Mouse (Mus musculus): ENCODE data around the gene Nt5c3. TPM values are rescaled to one million over a fixed set of nuclear protein-coding genes. Genes with fewer than 3 reads are reported as not detected.

Gene Nt5c3
- polyA plus RNA-seq, 1 experiment from 2014 or later: 186 TPM

DNA sequence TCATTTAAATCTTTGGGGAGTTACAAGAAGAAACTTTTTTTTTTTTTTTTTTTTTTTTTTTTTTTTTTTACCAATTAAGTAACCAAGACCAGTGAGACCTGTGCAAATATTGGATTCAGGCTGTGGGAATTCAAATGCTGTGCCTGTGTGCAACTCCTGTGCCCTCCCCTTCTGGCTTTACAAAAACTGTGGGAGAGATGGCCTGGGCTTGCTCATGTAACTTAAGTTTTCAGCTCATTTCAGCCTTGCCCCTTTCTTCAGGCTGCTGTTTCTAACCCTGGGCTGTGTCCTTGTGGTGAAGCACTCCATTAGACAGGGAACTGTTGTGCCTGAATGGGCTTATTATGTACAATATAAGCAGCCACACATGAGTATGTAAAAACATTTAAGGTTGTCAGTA lies 90.9 kb downstream of the Nt5c3 start:
- no peak for ATAC-seq
- H3K9ac ChIP-seq (ENCODE audit: low read depth, low read length): no peak overlapping the region
- no peak overlapping the region; the same call in 1 of the 2 replicates for H3K4me3 ChIP-seq (ENCODE audit: low read depth, low read length)
- H3K4me2 ChIP-seq (ENCODE audit: low read length): peak overlapping the region; percentile 96
- H3K36me3 ChIP-seq (ENCODE audit: control insufficient read depth, insufficient read depth, low read length): no peaks in the 10 kb centered on the region
- H3K4me1 ChIP-seq (ENCODE audit: control insufficient read depth, insufficient read depth, low read length): no peaks in the 10 kb centered on the region; the same call in 1 of the 2 replicates
- no peaks in the 10 kb centered on the region for H3K27me3 ChIP-seq (ENCODE audit: control insufficient read depth, insufficient read depth, low read depth, low read length)
- no peaks in the 10 kb centered on the region for H3K9me3 ChIP-seq (replicated peaks; ENCODE audit: control insufficient read depth, low read length, poor library complexity, severe bottlenecking)
- H3K27ac ChIP-seq (ENCODE audit: low read length): no peak overlapping the region

DNA sequence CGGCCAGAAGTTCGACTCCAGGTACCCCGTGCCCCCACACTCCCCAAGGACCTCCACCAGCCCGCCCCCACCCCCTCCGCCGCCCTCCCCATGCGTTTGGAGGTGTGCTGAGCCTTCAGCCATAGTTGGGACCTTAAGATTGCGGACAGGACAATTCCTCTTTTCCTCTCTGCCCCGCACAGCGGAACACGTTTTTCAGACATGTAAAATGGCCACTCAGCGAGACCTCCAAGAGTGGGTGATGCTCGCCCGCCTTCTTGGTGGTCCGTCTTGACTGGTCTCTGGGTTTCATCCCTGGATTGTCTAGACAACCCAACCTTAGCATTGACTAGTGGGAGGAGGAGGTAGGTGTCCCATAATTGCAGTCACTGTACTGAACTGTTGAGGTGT lies 91.3 kb downstream of the Nt5c3 start:
- no peak overlapping the region for H3K27ac ChIP-seq (ENCODE audit: low read length)
- no peaks in the 10 kb centered on the region; the same call in 1 of the 2 replicates for H3K4me1 ChIP-seq (ENCODE audit: control insufficient read depth, insufficient read depth, low read length)
- H3K4me2 ChIP-seq (ENCODE audit: low read length): peak overlapping the region; percentile 96
- H3K9me3 ChIP-seq (replicated peaks; ENCODE audit: control insufficient read depth, low read length, poor library complexity, severe bottlenecking): no peaks in the 10 kb centered on the region
- peak overlapping the region; percentile 63 for H3K4me3 ChIP-seq (ENCODE audit: low read depth, low read length)
- peak overlapping the region; percentile 69 for H3K9ac ChIP-seq (ENCODE audit: low read depth, low read length)
- peak; percentile 57; the same call in 1 of the 2 replicates for ATAC-seq
- 3% methylated on average over 15 of the region's 15 CpGs for WGBS
- H3K27me3 ChIP-seq (ENCODE audit: control insufficient read depth, insufficient read depth, low read depth, low read length): no peaks in the 10 kb centered on the region
- no peaks in the 10 kb centered on the region for H3K36me3 ChIP-seq (ENCODE audit: control insufficient read depth, insufficient read depth, low read length)

Other genes with a start within 250 kb of the Nt5c3 start
- gene Lsm5, start 219.2 kb downstream of the Nt5c3 start, polyA plus RNA-seq (2015; fragmentation: Nextera tagmentation; extraction: Ambion mirVana): 65.2 and 82.3 TPM in 2 replicates
- 25.9 and 31.6 TPM in 2 replicates for gene Avl9, start 209.0 kb downstream of the Nt5c3 start, polyA plus RNA-seq (2015; fragmentation: Nextera tagmentation; extraction: Ambion mirVana)
- 23.9 and 29.4 TPM in 2 replicates for gene Kbtbd2, start 126.1 kb downstream of the Nt5c3 start, polyA plus RNA-seq (2015; fragmentation: Nextera tagmentation; extraction: Ambion mirVana)
- 27.7 and 30.8 TPM in 2 replicates for gene Fkbp9, start 91.9 kb downstream of the Nt5c3 start, polyA plus RNA-seq (2015; fragmentation: Nextera tagmentation; extraction: Ambion mirVana)
- 0.76 and 0.92 TPM in 2 replicates for gene Vmn1r4, start 83 bp upstream of the Nt5c3 start, polyA plus RNA-seq (2015; fragmentation: Nextera tagmentation; extraction: Ambion mirVana)
- gene Vmn1r5, start 46.3 kb upstream of the Nt5c3 start, polyA plus RNA-seq (2015; fragmentation: Nextera tagmentation; extraction: Ambion mirVana): not detected in 2 replicates
- not detected in 2 replicates for gene Vmn1r6, start 73.3 kb upstream of the Nt5c3 start, polyA plus RNA-seq (2015; fragmentation: Nextera tagmentation; extraction: Ambion mirVana)
- not detected in 2 replicates for gene Vmn1r7, start 101.4 kb upstream of the Nt5c3 start, polyA plus RNA-seq (2015; fragmentation: Nextera tagmentation; extraction: Ambion mirVana)
- gene Vmn1r8, start 108.4 kb upstream of the Nt5c3 start, polyA plus RNA-seq (2015; fragmentation: Nextera tagmentation; extraction: Ambion mirVana): not detected in 2 replicates
- not detected in 2 replicates for gene Vmn1r9, start 142.9 kb upstream of the Nt5c3 start, polyA plus RNA-seq (2015; fragmentation: Nextera tagmentation; extraction: Ambion mirVana)
- not detected in 2 replicates for gene Vmn1r10, start 185.5 kb upstream of the Nt5c3 start, polyA plus RNA-seq (2015; fragmentation: Nextera tagmentation; extraction: Ambion mirVana)
- gene Vmn1r11, start 209.5 kb upstream of the Nt5c3 start, polyA plus RNA-seq (2015; fragmentation: Nextera tagmentation; extraction: Ambion mirVana): not detected in 2 replicates
- gene Vmn1r12, start 233.0 kb upstream of the Nt5c3 start, polyA plus RNA-seq (2015; fragmentation: Nextera tagmentation; extraction: Ambion mirVana): not detected in 2 replicates

Measured in midbrain, embryonic 16.5 days (tissue).